8 mouse cellular contexts compared by ENCODE assay signal in genomic region chr3:90709591-90710460, GRCm38 (mm10). TPM values are rescaled to one million over a fixed set of nuclear protein-coding genes. Genes with fewer than 3 reads are reported as not detected.
A peak's percentile ranks its signal among the peaks of the same experiment; 100 is the strongest.
DNase-seq lines count a peak whose midpoint lies in the region; ATAC-seq and TF ChIP-seq lines count a peak whose summit lies in the region.

No protein-coding gene starts in this region.

- 44% methylated on average over 12 of the region's 12 CpGs for WGBS in kidney, adult 2 months
- WGBS in limb, embryonic 10.5 days: 46% methylated on average over 12 of the region's 12 CpGs
- WGBS in midbrain, postnatal 0 days: 47% methylated on average over 12 of the region's 12 CpGs

- no peak overlapping the region for H3K9ac ChIP-seq in midbrain, postnatal 0 days (replicated peaks; ENCODE audit: low read length, poor library complexity, severe bottlenecking)

- no peak overlapping the region for H3K4me2 ChIP-seq in midbrain, postnatal 0 days (ENCODE audit: low read depth, low read length, poor library complexity, severe bottlenecking)

- no peak for TF ChIP-seq POLR2A in kidney, adult 2 months (IDR thresholded peaks at IDR 0.05; ENCODE audit: low read depth, low read length)

- no peaks in the 10 kb centered on the region for H3K27me3 ChIP-seq in kidney, adult 2 months (replicated peaks; ENCODE audit: control insufficient read depth, insufficient read depth, low read length)
- no peaks in the 10 kb centered on the region for H3K27me3 ChIP-seq in limb, embryonic 10.5 days (ENCODE audit: low read depth, poor library complexity, severe bottlenecking)
- no peaks in the 10 kb centered on the region for H3K27me3 ChIP-seq in midbrain, postnatal 0 days (ENCODE audit: insufficient read depth, low read length)

- no peak overlapping the region for H3K27ac ChIP-seq in kidney, adult 2 months (ENCODE audit: insufficient read depth, low read depth, low read length)
- no peak overlapping the region for H3K27ac ChIP-seq in limb, embryonic 10.5 days
- H3K27ac ChIP-seq in midbrain, postnatal 0 days (ENCODE audit: low read depth, low read length): no peak overlapping the region

- no peaks in the 10 kb centered on the region for H3K9me3 ChIP-seq in limb, embryonic 10.5 days (replicated peaks)
- H3K9me3 ChIP-seq in midbrain, postnatal 0 days (ENCODE audit: low read length): no peaks in the 10 kb centered on the region

- TF ChIP-seq CTCF in kidney, adult 2 months (conservative IDR thresholded peaks at IDR 0.05; ENCODE audit: insufficient read depth, insufficient read length, low read depth, low read length): peak; percentile 98
- peak; percentile 90 for TF ChIP-seq CTCF in midbrain, postnatal 0 days (IDR thresholded peaks at IDR 0.05)

- DNase-seq in 3T3-L1 (ENCODE audit: low read depth, low spot score): peak; percentile 98
- DNase-seq in adrenal gland, postnatal 10 days: peak; percentile 90
- peak; percentile 74 for DNase-seq in embryo, embryonic 9.5 days (ENCODE audit: extremely low spot score)
- peak; percentile 95 for DNase-seq in heart, adult 11 months
- DNase-seq in kidney, adult 2 months: peak; percentile 83
- peak; percentile 89 for DNase-seq in limb, embryonic 10.5 days (ENCODE audit: low spot score)
- DNase-seq in midbrain, postnatal 0 days (ENCODE audit: low spot score): peak; percentile 86
- DNase-seq in spleen, postnatal 36 days (ENCODE audit: low spot score in 2 of 2): peak; percentile 58 to 70

- H3K4me1 ChIP-seq in kidney, adult 2 months (ENCODE audit: control insufficient read depth, insufficient read depth, low read length): no peaks in the 10 kb centered on the region
- no peaks in the 10 kb centered on the region for H3K4me1 ChIP-seq in limb, embryonic 10.5 days
- H3K4me1 ChIP-seq in midbrain, postnatal 0 days (ENCODE audit: insufficient read depth, low read length): no peaks in the 10 kb centered on the region

- no peaks in the 10 kb centered on the region for H3K36me3 ChIP-seq in kidney, adult 2 months (ENCODE audit: control insufficient read depth, insufficient read depth, low read length)
- H3K36me3 ChIP-seq in limb, embryonic 10.5 days: no peaks in the 10 kb centered on the region
- H3K36me3 ChIP-seq in midbrain, postnatal 0 days (ENCODE audit: insufficient read depth, low read length): no peaks in the 10 kb centered on the region

- ATAC-seq in midbrain, postnatal 0 days (ENCODE audit: low FRiP score): peak; percentile 53; the same call in 1 of the 2 replicates

- no peak overlapping the region for H3K4me3 ChIP-seq in kidney, adult 2 months (ENCODE audit: insufficient read depth, low read depth, low read length)
- no peak overlapping the region for H3K4me3 ChIP-seq in limb, embryonic 10.5 days
- no peak overlapping the region for H3K4me3 ChIP-seq in midbrain, postnatal 0 days (ENCODE audit: low read depth, low read length)

RNA-seq across cellular contexts. Expression of gene S100a9, which starts 14.3 kb away (rescaled TPM):
- 100 to 1,000 TPM in 1 of 2 experiments, 10 to 100 TPM in 1; 76.0 to 125 TPM for total RNA-seq in adrenal gland, postnatal 10 days (2021)
- 0.39 and 1.4 TPM in 2 replicates for polyA plus RNA-seq in kidney, adult 2 months (2012; rRNA removed)
- polyA plus RNA-seq in limb, embryonic 10.5 days (2016; fragmentation: Nextera tagmentation; extraction: Ambion mirVana): 0.73 TPM in 1 of 2 replicates, not detected in the other
- 5.5 TPM in 1 of 2 replicates, not detected in the other for total RNA-seq in midbrain, postnatal 0 days (2014; rRNA removed)
- polyA plus RNA-seq in midbrain, postnatal 0 days (2015; fragmentation: Nextera tagmentation; extraction: Ambion mirVana): 2.1 and 2.2 TPM in 2 replicates

RNA-seq across cellular contexts. Expression of gene Pglyrp4, which starts 16.9 kb away (rescaled TPM):
- total RNA-seq in adrenal gland, postnatal 10 days (2021): not detected
- not detected in 2 replicates for polyA plus RNA-seq in kidney, adult 2 months (2012; rRNA removed)
- polyA plus RNA-seq in limb, embryonic 10.5 days (2016; fragmentation: Nextera tagmentation; extraction: Ambion mirVana): not detected in 2 replicates
- total RNA-seq in midbrain, postnatal 0 days (2014; rRNA removed): not detected in 2 replicates
- polyA plus RNA-seq in midbrain, postnatal 0 days (2015; fragmentation: Nextera tagmentation; extraction: Ambion mirVana): not detected in 2 replicates

RNA-seq across cellular contexts. Expression of gene S100a8, which starts 41.0 kb away (rescaled TPM):
- 10 to 100 TPM; 61.2 to 94.6 TPM for total RNA-seq in adrenal gland, postnatal 10 days (2021)
- polyA plus RNA-seq in kidney, adult 2 months (2012; rRNA removed): 0.26 and 1.2 TPM in 2 replicates
- polyA plus RNA-seq in limb, embryonic 10.5 days (2016; fragmentation: Nextera tagmentation; extraction: Ambion mirVana): 1.2 TPM in 1 of 2 replicates, not detected in the other
- 0.93 and 1.8 TPM in 2 replicates for total RNA-seq in midbrain, postnatal 0 days (2014; rRNA removed)
- polyA plus RNA-seq in midbrain, postnatal 0 days (2015; fragmentation: Nextera tagmentation; extraction: Ambion mirVana): 2.2 and 4.2 TPM in 2 replicates

RNA-seq across cellular contexts. Expression of gene S100a7a, which starts 56.0 kb away (rescaled TPM):
- total RNA-seq in adrenal gland, postnatal 10 days (2021): under 1 TPM in 1 of 2 experiments, not detected in 1; 0.33 TPM
- polyA plus RNA-seq in kidney, adult 2 months (2012; rRNA removed): 0.11 and 0.27 TPM in 2 replicates
- not detected in 2 replicates for polyA plus RNA-seq in limb, embryonic 10.5 days (2016; fragmentation: Nextera tagmentation; extraction: Ambion mirVana)
- not detected in 2 replicates for total RNA-seq in midbrain, postnatal 0 days (2014; rRNA removed)
- polyA plus RNA-seq in midbrain, postnatal 0 days (2015; fragmentation: Nextera tagmentation; extraction: Ambion mirVana): not detected in 2 replicates
